Mouse (Mus musculus): ENCODE measurements around the gene Olfr1335. TPM values are rescaled to one million over a fixed set of nuclear protein-coding genes. Genes with fewer than 3 reads are reported as not detected.
"Not testable (repeated sequence)": the region's sequence is repeated elsewhere in the genome, so short reads cannot be mapped to it uniquely, and the experiment has no call there.

The Olfr1335 gene
- not detected for total RNA-seq (2021)
- long read RNA-seq: 0 reads

DNA sequence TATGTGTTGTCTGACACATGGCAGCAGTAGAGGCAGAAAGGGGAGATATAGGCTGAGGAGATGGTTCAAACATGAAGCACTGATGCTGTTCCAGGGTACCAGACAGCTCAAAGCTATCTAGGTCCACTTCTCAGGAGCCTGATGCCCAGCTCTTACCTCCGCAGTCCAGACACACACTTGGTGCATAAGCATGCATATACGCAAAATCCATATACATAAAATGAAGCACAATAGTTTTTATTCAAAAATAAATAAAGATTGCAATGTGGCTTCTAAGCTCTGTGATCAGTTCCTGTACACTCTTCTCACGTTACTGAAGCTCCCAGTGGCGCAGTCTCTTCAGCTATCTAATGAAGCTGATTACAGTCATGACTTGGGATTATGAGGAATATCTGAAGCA, at the start of gene Olfr1335:
Gene Olfr1335 (minus strand): TSS at position 101 of the 400 bp plus-strand sequence.
- DNase-seq (ENCODE audit: low spot score in 2 of 2): no peak

GRCm38 (mm10) chr4:118836179-118836578, 26.4 kb upstream of the Olfr1335 start, which contains the start of gene Olfr1333:
Gene Olfr1333 (minus strand): TSS chr4:118836279.
- no peak for DNase-seq (ENCODE audit: low spot score in 2 of 2)

GRCm38 (mm10) chr4:118818921-118819320, 9.2 kb upstream of the Olfr1335 start:
- DNase-seq (ENCODE audit: low spot score in 2 of 2): peak; percentile 12 to 43

DNA sequence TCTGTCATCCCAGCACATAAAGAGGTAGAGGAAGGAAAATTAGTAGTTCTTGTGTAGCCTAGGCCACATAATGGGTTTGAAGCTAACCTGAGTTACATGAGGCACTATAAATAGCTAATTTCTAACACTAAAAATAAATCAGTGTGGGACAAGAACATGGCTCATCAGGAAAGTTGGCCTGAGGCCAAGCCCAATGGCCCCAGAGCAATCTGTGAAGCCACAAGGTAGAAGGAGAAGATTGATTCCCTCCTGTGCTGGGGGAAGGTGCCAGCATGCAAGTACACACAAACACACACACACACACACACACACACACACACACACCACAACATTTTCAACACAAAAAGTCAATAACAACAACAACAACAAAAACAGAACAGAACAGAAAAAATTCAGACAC, 16.9 kb downstream of the Olfr1335 start:
- not testable (repeated sequence) for DNase-seq (ENCODE audit: low spot score in 2 of 2)

DNA sequence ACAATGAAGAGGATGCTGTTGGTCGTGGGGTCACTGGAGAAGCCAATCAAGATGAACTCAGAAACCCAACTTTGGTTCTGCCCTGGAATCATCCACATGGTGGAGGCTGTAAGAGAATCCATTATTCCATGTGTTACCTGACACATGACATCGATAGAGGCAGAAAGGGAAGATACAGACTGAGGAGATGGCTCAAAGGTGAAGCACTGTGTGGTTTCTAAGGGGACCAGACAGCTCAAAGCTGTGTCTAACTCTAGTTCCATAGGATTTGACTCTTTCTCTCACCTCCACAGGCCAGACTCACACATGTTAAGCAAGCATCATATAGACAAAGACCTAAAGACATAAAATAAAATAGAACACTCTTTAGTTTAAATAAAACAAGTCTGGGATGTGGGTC, 27.3 kb downstream of the Olfr1335 start, which contains the start of gene Olfr1337:
Gene Olfr1337 (minus strand): TSS at position 101 of the 400 bp plus-strand sequence.
- no peak for DNase-seq (ENCODE audit: low spot score in 2 of 2)

Other genes starting within 250 kb of the Olfr1335 start
- 1 to 10 TPM in 1 of 2 experiments, under 1 TPM in 1; 0.80 to 1.0 TPM for gene Cfap57, start 189.2 kb downstream of the Olfr1335 start, total RNA-seq (2021)
- 10 to 100 TPM; 61.3 to 62.9 TPM for gene Ebna1bp2, start 189.1 kb downstream of the Olfr1335 start, total RNA-seq (2021)
- gene Olfr62, start 151.0 kb downstream of the Olfr1335 start, total RNA-seq (2021): not detected
- not detected for gene Olfr1342, start 117.2 kb downstream of the Olfr1335 start, total RNA-seq (2021)
- not detected for gene Olfr1341, start 106.4 kb downstream of the Olfr1335 start, total RNA-seq (2021)
- not detected for gene Olfr1340, start 89.8 kb downstream of the Olfr1335 start, total RNA-seq (2021)
- not detected for gene Olfr1339, start 77.8 kb downstream of the Olfr1335 start, total RNA-seq (2021)
- gene Olfr1338, start 51.2 kb downstream of the Olfr1335 start, total RNA-seq (2021): not detected
- gene Olfr1337, start 27.4 kb downstream of the Olfr1335 start, total RNA-seq (2021): not detected
- gene Olfr1333, start 26.3 kb upstream of the Olfr1335 start, total RNA-seq (2021): not detected
- gene Olfr1331, start 54.7 kb upstream of the Olfr1335 start, total RNA-seq (2021): not detected
- not detected for gene Olfr1330, start 78.7 kb upstream of the Olfr1335 start, total RNA-seq (2021)
- not detected for gene Olfr1329, start 107.5 kb upstream of the Olfr1335 start, total RNA-seq (2021)
- not detected for gene Olfr1328, start 128.7 kb upstream of the Olfr1335 start, total RNA-seq (2021)
- 1 to 10 TPM in 1 of 2 experiments, under 1 TPM in 1; 0.46 to 1.1 TPM for gene Lao1, start 151.6 kb upstream of the Olfr1335 start, total RNA-seq (2021)